ENCODE assay signal across 10 mouse cellular contexts in the genomic region with DNA sequence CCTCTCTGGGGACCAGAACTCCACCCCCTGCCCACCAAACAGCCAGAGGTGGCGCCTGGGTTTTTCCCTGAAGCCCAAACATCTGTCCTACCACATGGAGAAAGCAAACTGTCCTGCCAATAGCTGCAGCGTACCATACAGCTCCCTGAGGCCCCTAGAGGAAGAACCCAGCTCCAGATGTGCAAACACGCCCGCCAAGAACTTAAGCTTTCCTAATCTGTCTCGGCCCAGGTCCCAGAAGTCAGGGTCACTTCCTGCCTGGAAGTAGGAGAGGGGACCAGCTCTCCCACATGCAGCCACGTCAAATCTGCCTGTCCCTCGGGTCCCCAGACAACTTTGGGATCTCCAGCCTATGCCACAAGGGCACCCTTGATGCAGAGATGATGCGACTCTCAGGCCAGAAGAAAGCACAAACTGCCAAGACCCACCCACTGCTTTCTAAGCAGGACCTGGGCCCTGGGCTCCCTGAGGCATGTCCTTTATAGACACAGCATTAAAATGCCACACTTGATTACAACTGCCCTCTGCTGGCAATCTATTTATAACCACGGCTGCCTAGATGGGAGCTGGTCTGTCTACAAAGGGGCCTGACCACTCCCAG. TPM values are rescaled to one million over a fixed set of nuclear protein-coding genes. Genes with fewer than 3 reads are reported as not detected.
DNase-seq lines count a peak whose midpoint lies in the region; ATAC-seq and TF ChIP-seq lines count a peak whose summit lies in the region.
"Had no signal": no experiment of that assay in that cellular context is flagged by ENCODE, and none has a peak within 500 bp of the region (broad histone marks: within the 10 kb centered on the region; RNA-seq: fewer than 3 reads in every experiment).

No protein-coding gene starts in this region.

- no peaks in the 10 kb centered on the region for H3K9me3 ChIP-seq in forebrain, embryonic 14.5 days (replicated peaks; ENCODE audit: control insufficient read depth, low read length)
- H3K9me3 ChIP-seq in forebrain, embryonic 15.5 days, result no peaks in the 10 kb centered on the region
- H3K9me3 ChIP-seq in embryonic facial prominence, embryonic 12.5 days, result no peaks in the 10 kb centered on the region
- H3K9me3 ChIP-seq in limb, embryonic 12.5 days, result no peaks in the 10 kb centered on the region

- ATAC-seq in forebrain, embryonic 14.5 days, result no peak
- ATAC-seq in forebrain, embryonic 15.5 days (replicated peaks), result no peak
- no peak for ATAC-seq in embryonic facial prominence, embryonic 12.5 days (ENCODE audit: insufficient number of reproducible peaks, insufficient read depth, low FRiP score, low TSS enrichment)
- ATAC-seq in limb, embryonic 12.5 days (ENCODE audit: insufficient number of reproducible peaks, insufficient read depth, low FRiP score, low TSS enrichment, low read depth), result no peak

- intact Hi-C loops in heart, postnatal 25 days (cut with DNase I), result loop anchor here (2.0 kb wide), 1 partner anchor 58 kb away; no protein-coding TSS in a partner anchor
- intact Hi-C loops in left cerebral cortex, postnatal 25 days (cut with DNase I), result no loop called here

- 43% methylated on average over 9 of the region's 9 CpGs for WGBS in forebrain, embryonic 14.5 days
- 48% methylated on average over 9 of the region's 9 CpGs for WGBS in forebrain, embryonic 15.5 days
- WGBS in embryonic facial prominence, embryonic 12.5 days, result 15% methylated on average over 9 of the region's 9 CpGs
- 22% methylated on average over 9 of the region's 9 CpGs for WGBS in limb, embryonic 12.5 days

- H3K4me2 ChIP-seq in forebrain, embryonic 14.5 days (ENCODE audit: low read length), result no peak overlapping the region
- no peak overlapping the region for H3K4me2 ChIP-seq in forebrain, embryonic 15.5 days (replicated peaks)
- no peak overlapping the region for H3K4me2 ChIP-seq in embryonic facial prominence, embryonic 12.5 days (replicated peaks)
- H3K4me2 ChIP-seq in limb, embryonic 12.5 days, result 0 out of 2 replicates have a peak overlapping the region, but pooled peaks have one; percentile 3
- H3K4me2 ChIP-seq in myocyte (ENCODE audit: low read depth), result peak overlapping the region; percentile 18

- no peak overlapping the region for H3K4me3 ChIP-seq in forebrain, embryonic 14.5 days (ENCODE audit: low read depth, low read length)
- no peak overlapping the region for H3K4me3 ChIP-seq in forebrain, embryonic 15.5 days
- H3K4me3 ChIP-seq in embryonic facial prominence, embryonic 12.5 days, result no peak overlapping the region
- H3K4me3 ChIP-seq in limb, embryonic 12.5 days (replicated peaks), result no peak overlapping the region
- H3K4me3 ChIP-seq in myocyte, result no peak overlapping the region

- H3K9ac ChIP-seq in forebrain, embryonic 14.5 days (ENCODE audit: low read length), result no peak overlapping the region
- H3K9ac ChIP-seq in forebrain, embryonic 15.5 days (replicated peaks), result no peak overlapping the region
- no peak overlapping the region for H3K9ac ChIP-seq in embryonic facial prominence, embryonic 12.5 days
- no peak overlapping the region for H3K9ac ChIP-seq in limb, embryonic 12.5 days (replicated peaks)

- H3ac ChIP-seq in myocyte (ENCODE audit: control insufficient read depth, insufficient read length), result no peak overlapping the region

- peak; percentile 54 for DNase-seq in forebrain, embryonic 14.5 days (ENCODE audit: low spot score)
- DNase-seq in heart, postnatal 25 days (ENCODE audit: low spot score), result peak; percentile 82
- DNase-seq in left cerebral cortex, postnatal 25 days (ENCODE audit: low spot score in 2 of 2), result no peak
- no peak for DNase-seq in frontal cortex, postnatal 14 days (ENCODE audit: low spot score in 2 of 2)

- no peaks in the 10 kb centered on the region for H3K79me2 ChIP-seq in myocyte (ENCODE audit: control insufficient read depth, insufficient read depth)

- H3K36me3 ChIP-seq in forebrain, embryonic 14.5 days (ENCODE audit: control insufficient read depth, insufficient read depth, low read length), result no peaks in the 10 kb centered on the region
- H3K36me3 ChIP-seq in forebrain, embryonic 15.5 days, result no peaks in the 10 kb centered on the region
- no peaks in the 10 kb centered on the region for H3K36me3 ChIP-seq in embryonic facial prominence, embryonic 12.5 days
- no peaks in the 10 kb centered on the region for H3K36me3 ChIP-seq in limb, embryonic 12.5 days
- H3K36me3 ChIP-seq in myocyte (ENCODE audit: control insufficient read depth, insufficient read depth), result no peaks in the 10 kb centered on the region

- no peak for TF ChIP-seq POLR2A in myocyte (IDR thresholded peaks at IDR 0.05; ENCODE audit: insufficient read length, low read depth)

- H3K4me1 ChIP-seq in forebrain, embryonic 14.5 days (ENCODE audit: control insufficient read depth, insufficient read depth, low read length), result peaks cover 8% of the 10 kb centered on the region; the same call in 1 of the 2 replicates
- peaks cover 28% of the 10 kb centered on the region for H3K4me1 ChIP-seq in forebrain, embryonic 15.5 days
- H3K4me1 ChIP-seq in embryonic facial prominence, embryonic 12.5 days, result peaks cover 36% of the 10 kb centered on the region
- peaks cover 41% of the 10 kb centered on the region for H3K4me1 ChIP-seq in limb, embryonic 12.5 days (replicated peaks)

- H3K27me3 ChIP-seq in forebrain, embryonic 14.5 days (replicated peaks; ENCODE audit: control insufficient read depth, insufficient read depth, low read length), result peaks cover 25% of the 10 kb centered on the region
- H3K27me3 ChIP-seq in forebrain, embryonic 15.5 days, result peaks cover 20% of the 10 kb centered on the region; the same call in 1 of the 2 replicates
- H3K27me3 ChIP-seq in embryonic facial prominence, embryonic 12.5 days, result peaks cover 26% of the 10 kb centered on the region
- peaks cover 40% of the 10 kb centered on the region for H3K27me3 ChIP-seq in limb, embryonic 12.5 days
- H3K27me3 ChIP-seq in myocyte (ENCODE audit: control insufficient read depth, insufficient read depth, insufficient read length), result no peaks in the 10 kb centered on the region

- no peak overlapping the region for H3K27ac ChIP-seq in forebrain, embryonic 14.5 days (ENCODE audit: low read depth, low read length)
- no peak overlapping the region for H3K27ac ChIP-seq in forebrain, embryonic 15.5 days (replicated peaks)
- H3K27ac ChIP-seq in embryonic facial prominence, embryonic 12.5 days, result peak overlapping the region; percentile 61; the same call in 1 of the 2 replicates
- peak overlapping the region; percentile 72; the same call in 1 of the 2 replicates for H3K27ac ChIP-seq in limb, embryonic 12.5 days

TF ChIP-seq in myocyte, 11 proteins besides CTCF, POLR2A, EP300 and RAD21 (continues in another document):
- TF ChIP-seq REST (IDR thresholded peaks at IDR 0.05; ENCODE audit: insufficient read depth, insufficient read length) (no peak), MYOG (IDR thresholded peaks at IDR 0.05; ENCODE audit: control insufficient read depth in 1 of 3, insufficient read depth in 1 of 3, insufficient read length in 2 of 3, low read depth in 2 of 3) (no peak), CEBPB (IDR thresholded peaks at IDR 0.05; ENCODE audit: insufficient read depth, poor library complexity, severe bottlenecking) (no peak)

RNA-seq across cellular contexts. Expression of a gene that starts 1.5 kb away (rescaled TPM):
- 6.7 and 8.4 TPM in 2 replicates for polyA plus RNA-seq in forebrain, embryonic 14.5 days (2014; fragmentation: Nextera tagmentation; extraction: Ambion mirVana)
- 5.7 and 6.3 TPM in 2 replicates for polyA plus RNA-seq in forebrain, embryonic 15.5 days (2015; fragmentation: Nextera tagmentation; extraction: Ambion mirVana)
- 9.7 and 10.6 TPM in 2 replicates for polyA plus RNA-seq in embryonic facial prominence, embryonic 12.5 days (2016; fragmentation: Nextera tagmentation; extraction: Ambion mirVana)
- 10 to 100 TPM; 14.3 to 14.9 TPM for total RNA-seq in heart, postnatal 25 days (2021)
- 6.4 and 7.2 TPM in 2 replicates for polyA plus RNA-seq in limb, embryonic 12.5 days (2016; fragmentation: Nextera tagmentation; extraction: Ambion mirVana)
- polyA plus RNA-seq in myocyte (2012; fragmentation: generic; extraction: Trizol), result 6.5 TPM
- total RNA-seq in left cerebral cortex, postnatal 25 days (2021), result 10 to 100 TPM; 26.8 to 37.1 TPM

RNA-seq across cellular contexts. Expression of a gene that starts 18.9 kb away (rescaled TPM):
- polyA plus RNA-seq in forebrain, embryonic 14.5 days (2014; fragmentation: Nextera tagmentation; extraction: Ambion mirVana), result not detected in 2 replicates
- polyA plus RNA-seq in forebrain, embryonic 15.5 days (2015; fragmentation: Nextera tagmentation; extraction: Ambion mirVana), result 0.09 and 0.13 TPM in 2 replicates
- polyA plus RNA-seq in embryonic facial prominence, embryonic 12.5 days (2016; fragmentation: Nextera tagmentation; extraction: Ambion mirVana), result 0.09 TPM in 1 of 2 replicates, not detected in the other
- not detected for total RNA-seq in heart, postnatal 25 days (2021)
- polyA plus RNA-seq in limb, embryonic 12.5 days (2016; fragmentation: Nextera tagmentation; extraction: Ambion mirVana), result not detected in 2 replicates
- polyA plus RNA-seq in myocyte (2012; fragmentation: generic; extraction: Trizol), result 0.02 TPM
- total RNA-seq in left cerebral cortex, postnatal 25 days (2021), result under 1 TPM; 0.30 to 0.37 TPM
- total RNA-seq: G1E had no signal
- polyA plus RNA-seq: G1E; large intestine, adult 2 months had no signal

RNA-seq across cellular contexts. Expression of a gene that starts 24.5 kb away (rescaled TPM):
- polyA plus RNA-seq in forebrain, embryonic 14.5 days (2014; fragmentation: Nextera tagmentation; extraction: Ambion mirVana), result 13.2 and 18.2 TPM in 2 replicates
- 17.6 and 18.6 TPM in 2 replicates for polyA plus RNA-seq in forebrain, embryonic 15.5 days (2015; fragmentation: Nextera tagmentation; extraction: Ambion mirVana)
- polyA plus RNA-seq in embryonic facial prominence, embryonic 12.5 days (2016; fragmentation: Nextera tagmentation; extraction: Ambion mirVana), result 30.3 and 33.4 TPM in 2 replicates
- total RNA-seq in heart, postnatal 25 days (2021), result 10 to 100 TPM; 25.2 to 26.7 TPM
- polyA plus RNA-seq in limb, embryonic 12.5 days (2016; fragmentation: Nextera tagmentation; extraction: Ambion mirVana), result 29.3 and 33.2 TPM in 2 replicates
- polyA plus RNA-seq in myocyte (2012; fragmentation: generic; extraction: Trizol), result 30.8 TPM
- total RNA-seq in left cerebral cortex, postnatal 25 days (2021), result 10 to 100 TPM; 50.9 to 56.7 TPM

RNA-seq across cellular contexts. Expression of a gene that starts 46.2 kb away (rescaled TPM):
- polyA plus RNA-seq in forebrain, embryonic 14.5 days (2014; fragmentation: Nextera tagmentation; extraction: Ambion mirVana), result 2.4 and 2.5 TPM in 2 replicates
- polyA plus RNA-seq in forebrain, embryonic 15.5 days (2015; fragmentation: Nextera tagmentation; extraction: Ambion mirVana), result 1.8 and 2.9 TPM in 2 replicates
- polyA plus RNA-seq in embryonic facial prominence, embryonic 12.5 days (2016; fragmentation: Nextera tagmentation; extraction: Ambion mirVana), result 1.0 and 2.3 TPM in 2 replicates
- total RNA-seq in heart, postnatal 25 days (2021), result 10 to 100 TPM; 69.6 to 73.3 TPM
- 0.47 and 0.68 TPM in 2 replicates for polyA plus RNA-seq in limb, embryonic 12.5 days (2016; fragmentation: Nextera tagmentation; extraction: Ambion mirVana)
- polyA plus RNA-seq in myocyte (2012; fragmentation: generic; extraction: Trizol), result 0.52 TPM
- 10 to 100 TPM in 1 of 2 experiments, 1 to 10 TPM in 1; 8.7 to 11.1 TPM for total RNA-seq in left cerebral cortex, postnatal 25 days (2021)
- polyA plus RNA-seq: G1E had no signal

RNA-seq across cellular contexts. Expression of a gene that starts 53.0 kb away (rescaled TPM):
- polyA plus RNA-seq in forebrain, embryonic 14.5 days (2014; fragmentation: Nextera tagmentation; extraction: Ambion mirVana), result 196 and 235 TPM in 2 replicates
- 216 and 221 TPM in 2 replicates for polyA plus RNA-seq in forebrain, embryonic 15.5 days (2015; fragmentation: Nextera tagmentation; extraction: Ambion mirVana)
- polyA plus RNA-seq in embryonic facial prominence, embryonic 12.5 days (2016; fragmentation: Nextera tagmentation; extraction: Ambion mirVana), result 395 and 396 TPM in 2 replicates
- 100 to 1,000 TPM; 254 TPM for total RNA-seq in heart, postnatal 25 days (2021)
- 405 and 448 TPM in 2 replicates for polyA plus RNA-seq in limb, embryonic 12.5 days (2016; fragmentation: Nextera tagmentation; extraction: Ambion mirVana)
- 1,218 TPM for polyA plus RNA-seq in myocyte (2012; fragmentation: generic; extraction: Trizol)
- total RNA-seq in left cerebral cortex, postnatal 25 days (2021), result 100 to 1,000 TPM; 160 TPM

Comparison
In these comparisons a context has a peak if more than half of its experiments do, and no peak if none do; other contexts are left out.
1. DNase-seq: peak in forebrain, embryonic 14.5 days (single experiment) and heart, postnatal 25 days (single experiment); none in left cerebral cortex, postnatal 25 days (0 of 2) and frontal cortex, postnatal 14 days (0 of 2).
2. H3K27ac ChIP-seq: peak in embryonic facial prominence, embryonic 12.5 days (single experiment) and limb, embryonic 12.5 days (single experiment); none in forebrain, embryonic 14.5 days (single experiment) and forebrain, embryonic 15.5 days (single experiment).
3. H3K4me2 ChIP-seq: peak in limb, embryonic 12.5 days (single experiment) and myocyte (single experiment); none in forebrain, embryonic 14.5 days (single experiment), forebrain, embryonic 15.5 days (single experiment) and embryonic facial prominence, embryonic 12.5 days (single experiment).